Mouse (Mus musculus) megakaryocyte, embryonic 14.5 days (primary cell): ENCODE data around the gene Lrrc31. TPM values are rescaled to one million over a fixed set of nuclear protein-coding genes. Genes with fewer than 3 reads are reported as not detected.

Experiments
- H3K27me3 ChIP-seq: replicated peaks from 2 replicates; pipeline ENCODE3; 2012; ENCODE audit warnings: inconsistent platforms
- H3K36me3 ChIP-seq: replicated peaks from 2 replicates; pipeline ENCODE3; 2012; ENCODE audit warnings: low read length, inconsistent platforms, mixed read lengths
- H3K4me1 ChIP-seq: 2 replicates; pipeline ENCODE4 v1.6.1; 2012; ENCODE audit warnings: inconsistent platforms
- H3K4me3 ChIP-seq: replicated peaks from 2 replicates; pipeline ENCODE3; 2012; ENCODE audit warnings: moderate library complexity, mild to moderate bottlenecking, inconsistent platforms
- H3K9me3 ChIP-seq: 2 replicates; pipeline ENCODE4 v1.6.1; 2012; ENCODE audit warnings: inconsistent platforms
- FLI1 ChIP-seq: IDR thresholded peaks from 2 replicates; pipeline ENCODE4 v1.6.1; 2012; ENCODE audit warnings: low read length, inconsistent platforms, mixed read lengths
- GATA1 ChIP-seq: IDR thresholded peaks from 3 replicates; pipeline ENCODE4 v1.6.1; 2012; ENCODE audit warnings: mixed read lengths, low read length, inconsistent platforms, borderline replicate concordance
- polyA plus RNA-seq: library from polyadenylated mRNA; stranded (reverse); fragments of >175 nt; gene quantifications from 2 replicates; pipeline ENCODE4 v1.2.3, GENCODE M21; 2012; ENCODE audit warnings: low replicate concordance; ENCODE audit not compliant: insufficient read depth

The Lrrc31 gene
- polyA plus RNA-seq, 1 experiment: not detected

- Histone ChIP-seq H3K4me1 (0 out of 2 replicates have a peak, but pooled peaks cover 3% of the 10 kb centered on the region), H3K27me3 (peaks cover 7% of the 10 kb centered on the region), H3K4me3 (no peak overlapping the region), H3K36me3 (no peaks in the 10 kb centered on the region), H3K9me3 (no peaks in the 10 kb centered on the region)
- TF ChIP-seq GATA1 (no peak), FLI1 (no peak)
These were observed 24.6 kb upstream of the Lrrc31 start for GRCm38 (mm10) chr3:30724105-30724824.

GRCm38 (mm10) chr3:30723179-30723578 is 23.5 kb upstream of the Lrrc31 start:
- Histone ChIP-seq H3K4me1 (0 out of 2 replicates have a peak, but pooled peaks cover 3% of the 10 kb centered on the region), H3K36me3 (no peaks in the 10 kb centered on the region), H3K9me3 (no peaks in the 10 kb centered on the region), H3K27me3 (peaks cover 4% of the 10 kb centered on the region), H3K4me3 (no peak overlapping the region)
- TF ChIP-seq GATA1 (no peak), FLI1 (no peak)

DNA sequence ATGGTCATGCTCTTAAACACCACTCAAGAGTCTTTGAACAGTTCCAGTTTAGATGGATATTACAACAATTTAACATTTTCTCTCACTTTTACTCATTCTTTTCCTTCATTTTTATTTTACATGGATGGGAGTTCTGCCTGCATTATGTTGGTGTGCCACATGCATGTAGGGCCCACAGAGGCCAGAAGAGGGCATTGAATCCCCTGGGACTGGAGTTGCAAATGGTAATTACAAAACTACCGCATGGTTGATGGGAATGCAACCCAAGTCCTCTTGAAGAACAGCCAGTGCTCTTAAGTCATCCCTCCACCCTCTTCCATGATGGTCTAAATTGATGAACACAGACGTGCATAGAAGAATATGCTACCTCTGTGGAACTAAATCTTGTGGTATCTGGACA is 22.8 kb upstream of the Lrrc31 start:
- Histone ChIP-seq H3K36me3 (no peaks in the 10 kb centered on the region), H3K4me1 (0 out of 2 replicates have a peak, but pooled peaks cover 3% of the 10 kb centered on the region), H3K9me3 (no peaks in the 10 kb centered on the region), H3K27me3 (peaks cover 4% of the 10 kb centered on the region), H3K4me3 (no peak overlapping the region)
- TF ChIP-seq GATA1: no peak
- TF ChIP-seq FLI1: no peak

GRCm38 (mm10) chr3:30722036-30722435 is 22.4 kb upstream of the Lrrc31 start:
- Histone ChIP-seq H3K36me3 (no peaks in the 10 kb centered on the region), H3K27me3 (peaks cover 2% of the 10 kb centered on the region), H3K4me3 (no peak overlapping the region), H3K4me1 (no peaks in the 10 kb centered on the region), H3K9me3 (no peaks in the 10 kb centered on the region)
- TF ChIP-seq GATA1 (no peak), FLI1 (no peak)

DNA sequence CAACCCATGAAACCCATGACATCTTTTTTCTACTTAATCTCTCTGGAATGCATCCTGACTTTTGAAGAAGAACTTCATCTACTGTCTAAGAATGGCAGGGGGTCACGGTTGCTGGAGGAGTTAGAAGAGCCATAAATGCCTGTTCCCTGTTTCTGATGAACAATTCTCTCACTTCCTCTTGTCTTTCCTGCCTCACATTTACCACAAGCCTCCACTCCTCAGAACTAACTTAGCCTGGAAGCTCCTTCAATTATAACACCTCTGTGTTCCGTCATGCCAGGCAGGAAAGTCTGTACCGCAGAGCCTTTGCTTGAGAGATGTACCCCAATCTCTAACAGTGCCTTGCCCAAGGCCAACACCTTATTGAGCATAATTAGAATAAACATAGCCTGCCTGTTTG is 19.0 kb upstream of the Lrrc31 start:
- TF ChIP-seq FLI1 (no peak), GATA1 (no peak)

DNA sequence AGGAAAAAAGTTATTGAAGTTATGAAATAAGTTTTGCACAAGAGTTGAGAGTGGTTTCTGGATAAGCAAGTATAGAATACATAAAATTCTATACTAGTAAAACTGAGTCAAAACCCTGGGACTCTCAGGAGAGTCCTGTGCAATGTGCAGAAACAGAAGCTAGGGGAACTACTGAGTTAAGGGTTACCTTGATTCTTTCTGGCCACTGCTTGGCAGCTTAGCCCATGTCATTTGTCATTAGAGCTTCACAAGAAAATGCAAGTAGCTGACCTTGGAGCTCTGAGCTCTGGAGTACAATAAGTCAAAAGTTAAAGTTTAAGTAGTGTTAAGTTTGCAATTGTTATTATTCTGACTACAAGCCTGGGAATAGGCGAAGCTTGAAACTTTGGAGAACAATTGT is 13.7 kb upstream of the Lrrc31 start:
- H3K4me1 ChIP-seq: no peaks in the 10 kb centered on the region
- TF ChIP-seq GATA1: no peak
- no peak for TF ChIP-seq FLI1
- no peaks in the 10 kb centered on the region for H3K9me3 ChIP-seq
- no peak overlapping the region for H3K4me3 ChIP-seq
- peaks cover 9% of the 10 kb centered on the region for H3K27me3 ChIP-seq
- H3K36me3 ChIP-seq: no peaks in the 10 kb centered on the region

More for the DNA sequence above, 19.0 kb upstream of the Lrrc31 start:
- no peaks in the 10 kb centered on the region for H3K36me3 ChIP-seq
- H3K4me3 ChIP-seq: no peak overlapping the region
- no peaks in the 10 kb centered on the region for H3K4me1 ChIP-seq
- peaks cover 2% of the 10 kb centered on the region for H3K27me3 ChIP-seq
- no peaks in the 10 kb centered on the region for H3K9me3 ChIP-seq

- no peaks in the 10 kb centered on the region for H3K4me1 ChIP-seq
- no peaks in the 10 kb centered on the region for H3K36me3 ChIP-seq
- peaks cover 18% of the 10 kb centered on the region for H3K27me3 ChIP-seq
- no peaks in the 10 kb centered on the region for H3K9me3 ChIP-seq
- no peak overlapping the region for H3K4me3 ChIP-seq
- no peak for TF ChIP-seq FLI1
These were observed 10.5 kb upstream of the Lrrc31 start for GRCm38 (mm10) chr3:30710191-30710590.

- TF ChIP-seq FLI1 (no peak), GATA1 (no peak)
- Histone ChIP-seq H3K27me3 (peaks cover 21% of the 10 kb centered on the region), H3K9me3 (no peaks in the 10 kb centered on the region), H3K36me3 (no peaks in the 10 kb centered on the region), H3K4me3 (no peak overlapping the region), H3K4me1 (no peaks in the 10 kb centered on the region)
These were observed 7.1 kb upstream of the Lrrc31 start for GRCm38 (mm10) chr3:30706614-30707276.

DNA sequence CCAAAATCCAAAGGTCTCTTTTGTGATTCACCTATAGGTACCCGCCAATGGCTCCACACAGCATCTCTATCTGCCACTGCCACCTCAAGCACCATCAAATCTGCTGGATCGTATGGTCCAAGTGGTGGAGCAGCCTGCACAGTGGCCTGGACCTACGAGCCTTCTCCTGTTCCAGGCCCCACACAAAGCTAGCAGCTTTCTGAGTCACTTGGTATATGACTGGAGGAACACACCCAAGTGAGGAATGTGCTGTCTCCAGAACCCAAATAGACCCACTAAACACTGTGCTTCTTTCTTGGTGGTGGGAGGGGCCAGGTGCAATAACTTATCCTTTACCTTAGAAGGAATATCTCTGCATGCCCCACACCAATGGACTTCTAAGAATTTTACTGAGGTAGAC is 6.3 kb upstream of the Lrrc31 start:
- H3K9me3 ChIP-seq: no peaks in the 10 kb centered on the region
- no peak overlapping the region for H3K4me3 ChIP-seq
- no peak for TF ChIP-seq GATA1
- TF ChIP-seq FLI1: no peak
- no peaks in the 10 kb centered on the region for H3K36me3 ChIP-seq
- H3K4me1 ChIP-seq: no peaks in the 10 kb centered on the region
- H3K27me3 ChIP-seq: peaks cover 19% of the 10 kb centered on the region

GRCm38 (mm10) chr3:30697891-30698290 is 1.8 kb downstream of the Lrrc31 start:
- H3K4me1 ChIP-seq: 0 out of 2 replicates have a peak, but pooled peaks cover 3% of the 10 kb centered on the region
- no peaks in the 10 kb centered on the region for H3K9me3 ChIP-seq
- H3K4me3 ChIP-seq: no peak overlapping the region
- H3K36me3 ChIP-seq: no peaks in the 10 kb centered on the region
- no peak for TF ChIP-seq FLI1
- no peak for TF ChIP-seq GATA1
- peaks cover 7% of the 10 kb centered on the region for H3K27me3 ChIP-seq
